Mouse (Mus musculus): ENCODE measurements around the gene Gstt4.
"Not testable (repeated sequence)": the region's sequence is repeated elsewhere in the genome, so short reads cannot be mapped to it uniquely, and the experiment has no call there.

Gene Gstt4

DNA sequence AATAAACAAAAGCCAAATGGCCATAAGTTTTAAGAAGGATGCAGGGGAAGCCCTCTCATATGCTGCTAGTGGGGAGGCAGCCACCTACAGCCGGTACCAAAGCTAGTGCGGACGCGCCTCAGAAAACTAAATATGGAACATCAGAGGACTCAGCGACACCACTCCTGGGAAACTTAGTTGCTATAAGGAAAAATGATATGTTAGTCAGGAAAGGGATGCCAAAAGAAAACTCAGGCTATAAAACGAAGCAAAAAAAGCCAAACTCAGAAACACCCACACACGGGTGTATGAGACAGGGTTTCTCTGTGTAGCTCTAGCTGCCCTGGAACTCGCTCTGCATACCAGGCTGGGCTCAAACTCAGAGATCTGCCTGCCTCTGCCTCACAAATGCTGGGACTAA, 34.1 kb downstream of the Gstt4 start:
- ChIA-PET POLR2A (interaction anchor here in 2 of 4 experiments (0.7 to 1.7 kb wide), 4 partner anchors 8 to 471 kb away, joined by 3 to 6 read pairs (median 4); partner anchors contain the start of genes Gm20441 (in 1 of the 2) and Gstt3 (in 1 of the 2)), CTCF (interaction anchor here in 2 of 4 experiments (0.7 to 0.9 kb wide), 2 partner anchors 314 to 330 kb away, joined by 3 to 5 read pairs; no protein-coding TSS in a partner anchor)

DNA sequence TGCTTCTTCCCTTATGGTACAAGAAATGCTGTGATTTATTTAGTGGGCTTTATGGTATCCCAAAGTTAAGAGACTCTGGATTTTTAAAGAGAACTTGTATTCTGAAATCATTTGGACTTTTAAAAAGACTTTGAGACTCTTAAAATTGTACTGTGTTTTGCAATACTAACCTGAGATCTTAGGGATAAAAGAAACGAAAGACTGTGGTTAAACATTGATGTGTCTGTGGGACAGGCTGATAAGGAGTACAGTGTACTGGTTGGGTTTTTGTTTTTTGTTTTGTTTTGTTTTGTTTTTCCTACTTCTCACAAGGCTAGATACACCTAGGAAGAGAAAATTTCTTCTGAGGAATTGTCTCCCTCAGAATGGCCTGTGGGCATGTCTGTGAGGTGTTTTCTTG, 36.9 kb downstream of the Gstt4 start:
- POLR2A ChIA-PET: interaction anchor here in 1 of 4 experiments (2.7 kb wide), 1 partner anchor 12 kb away, joined by 10 read pairs; the partner anchor contains the start of gene Ddt
- CTCF ChIA-PET: no interaction called here

DNA sequence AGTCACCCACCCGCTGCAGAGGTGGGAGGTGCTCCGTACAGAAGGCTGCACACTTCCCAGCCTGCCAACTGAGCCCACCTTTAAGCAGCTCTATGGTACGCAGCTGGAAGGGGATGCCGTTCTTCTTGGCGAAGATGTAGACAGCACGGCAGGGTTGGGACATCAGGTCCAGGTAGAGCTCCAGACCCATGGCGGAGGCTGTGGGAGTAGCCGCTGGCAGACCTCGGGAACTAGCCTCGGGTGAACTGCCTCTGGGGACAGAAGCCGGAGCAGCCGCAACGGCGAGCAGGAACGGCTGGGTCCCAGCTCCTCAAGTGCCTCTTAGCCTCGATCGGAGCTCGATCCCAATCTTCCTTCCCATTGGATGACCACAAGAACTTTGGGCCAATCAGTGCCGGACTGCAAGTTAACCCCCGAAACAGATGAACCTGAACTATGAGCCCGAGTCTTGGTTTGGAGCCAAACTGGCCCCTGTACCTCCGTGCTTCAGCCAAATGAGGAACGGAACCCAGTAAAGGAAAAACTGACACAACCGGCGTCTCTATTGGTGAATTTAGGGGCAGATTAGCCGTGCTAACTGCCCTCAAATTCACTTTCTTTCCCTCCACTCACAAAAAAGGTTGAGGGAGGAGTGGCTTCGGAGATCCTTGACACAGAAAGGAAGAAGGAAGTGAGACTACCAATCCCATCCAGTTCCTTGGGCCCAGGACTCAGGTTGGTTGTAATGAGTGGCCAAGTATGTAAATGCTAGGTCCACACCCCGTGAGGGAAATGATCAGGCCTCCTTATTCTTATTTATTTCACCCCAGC, 41.4 kb downstream of the Gstt4 start, which contains the start of the genes Gm20441 and Gstt3:
Gene Gm20441 (minus strand): TSS at position 186 of the 810 bp plus-strand sequence.
Gene Gstt3 (minus strand): TSS at position 646 of the 810 bp plus-strand sequence.
- ChIA-PET CTCF (interaction anchor here in 3 of 4 experiments (0.5 to 2.0 kb wide), 14 partner anchors 8 to 195 kb away, joined by 3 to 9 read pairs (median 4); partner anchors contain the start of genes Ddt (in 1 of the 3), Gstt1 (in 1 of the 3) and Gstt2 (in 1 of the 3)), POLR2A (interaction anchor here in 3 of 4 experiments (0.6 to 2.4 kb wide), 33 partner anchors 8 to 247 kb away, joined by 3 to 28 read pairs (median 4); partner anchors contain the start of genes Cabin1 (in 3 of the 3), Gstt2 (in 2 of the 3), Mif (in 2 of the 3) and Gstt1 (in 1 of the 3))

DNA sequence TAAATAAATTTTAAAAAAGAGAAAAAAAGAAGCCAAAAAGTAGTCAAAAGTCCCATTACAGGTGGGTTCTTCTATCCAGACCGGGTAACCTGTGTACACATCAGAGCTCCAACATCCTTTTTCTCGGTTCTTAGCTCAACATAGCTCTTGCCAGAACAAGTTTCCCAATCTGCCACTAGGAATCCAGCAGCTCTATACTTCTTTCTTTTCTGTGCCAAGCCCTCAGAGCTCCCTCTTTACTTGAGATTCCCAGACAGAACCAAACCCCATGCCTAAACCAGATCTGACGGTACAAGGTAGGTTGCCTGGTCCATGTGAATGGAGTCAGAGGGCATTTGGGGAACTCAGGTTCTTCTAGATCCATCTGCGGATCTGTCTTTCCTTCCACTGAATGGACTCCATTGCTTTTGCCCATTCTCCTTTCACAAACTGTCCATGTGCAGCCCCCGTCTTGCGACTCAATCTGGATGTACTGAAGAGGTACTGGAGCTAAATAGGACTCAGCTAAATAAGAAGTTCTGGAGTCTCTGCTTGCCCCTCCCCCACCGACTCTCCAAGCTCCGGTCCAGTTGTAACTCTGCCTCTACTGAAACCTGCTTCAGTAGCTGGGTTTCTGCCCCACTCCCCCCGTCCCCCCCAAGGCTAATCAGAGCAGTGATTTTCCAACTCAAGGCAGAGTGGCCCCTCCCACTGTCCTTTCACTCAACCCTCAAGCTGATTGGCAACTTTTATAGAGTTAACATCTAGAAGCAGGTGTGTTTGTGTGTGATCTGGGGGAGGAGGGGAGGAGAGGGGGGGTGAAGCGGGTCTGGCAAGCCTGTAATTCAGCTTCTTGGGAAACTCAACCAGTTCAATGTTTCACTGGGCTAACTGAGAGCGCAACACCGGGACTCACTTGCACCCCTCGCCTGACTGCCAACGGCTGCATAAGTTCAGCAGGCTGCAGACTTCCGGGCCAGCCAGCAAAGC, 42.9 kb downstream of the Gstt4 start:
- ChIA-PET POLR2A (interaction anchor here (0.6 to 2.4 kb wide), 25 partner anchors 9 to 248 kb away, joined by 3 to 28 read pairs (median 4); partner anchors contain the start of genes Cabin1 (in 2 of the 4), Gstt2 (in 1 of the 4) and Smarcb1 (in 1 of the 4)), CTCF (interaction anchor here in 3 of 4 experiments (0.6 to 2.0 kb wide), 15 partner anchors 12 to 193 kb away, joined by 3 to 14 read pairs (median 4); partner anchors contain the start of genes Gstt1 (in 1 of the 3) and Gstt2 (in 1 of the 3))

DNA sequence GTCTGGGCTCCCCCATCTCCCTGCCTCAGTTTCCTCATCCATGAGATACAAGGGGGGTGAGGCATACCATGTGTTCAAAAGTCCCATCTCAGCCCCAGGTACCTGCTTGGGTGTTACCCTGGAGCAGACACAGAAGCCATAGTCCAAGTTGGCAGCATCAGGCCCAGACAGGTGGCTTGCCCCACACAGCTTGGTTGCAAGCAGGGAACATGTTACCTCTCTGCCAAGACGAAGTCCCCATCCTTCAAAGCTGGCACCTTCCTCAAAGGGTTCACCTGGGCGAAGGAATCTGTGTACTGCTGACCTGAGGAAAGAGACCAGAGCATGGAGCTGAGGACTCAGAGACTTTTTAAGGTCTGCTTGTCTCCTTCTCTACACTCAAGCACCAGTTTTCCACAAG, 44.5 kb downstream of the Gstt4 start:
- ChIA-PET POLR2A (interaction anchor here in 2 of 4 experiments (0.6 to 2.3 kb wide), 5 partner anchors 14 to 210 kb away, joined by 3 to 11 read pairs (median 3); partner anchors contain the start of gene Cabin1 (in 1 of the 2)), CTCF (interaction anchor here in 2 of 4 experiments (0.8 to 1.8 kb wide), 4 partner anchors 13 to 69 kb away, joined by 3 to 4 read pairs (median 4); no protein-coding TSS in a partner anchor)

DNA sequence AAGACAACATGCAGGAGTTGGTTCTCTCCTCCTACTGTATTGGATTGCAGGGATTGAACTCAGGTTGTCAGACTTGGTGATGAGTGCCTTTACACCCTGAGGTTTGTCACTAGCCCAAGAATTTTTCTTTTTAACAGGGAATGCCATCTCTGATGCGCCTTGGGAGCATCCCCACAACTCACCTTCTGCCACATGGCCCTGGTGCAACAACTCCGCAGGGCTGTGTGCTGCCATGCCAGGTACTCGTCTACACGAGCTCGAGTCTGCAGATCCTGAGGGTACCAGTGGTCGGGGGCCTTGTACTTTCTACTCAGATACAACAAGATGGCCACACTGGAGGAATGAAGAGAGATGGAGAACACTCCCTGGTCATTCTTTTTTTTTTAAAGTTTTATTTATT, 45.8 kb downstream of the Gstt4 start:
- CTCF ChIA-PET: interaction anchor here in 2 of 4 experiments (0.6 kb wide), 2 partner anchors 250 to 461 kb away, joined by 4 to 5 read pairs; partner anchors contain the start of gene Prmt2 (in 1 of the 2)
- POLR2A ChIA-PET: interaction anchor here in 2 of 4 experiments (1.0 to 2.3 kb wide), 2 partner anchors 12 to 15 kb away, joined by 4 to 11 read pairs; partner anchors contain the start of gene Cabin1 (in 1 of the 2)

DNA sequence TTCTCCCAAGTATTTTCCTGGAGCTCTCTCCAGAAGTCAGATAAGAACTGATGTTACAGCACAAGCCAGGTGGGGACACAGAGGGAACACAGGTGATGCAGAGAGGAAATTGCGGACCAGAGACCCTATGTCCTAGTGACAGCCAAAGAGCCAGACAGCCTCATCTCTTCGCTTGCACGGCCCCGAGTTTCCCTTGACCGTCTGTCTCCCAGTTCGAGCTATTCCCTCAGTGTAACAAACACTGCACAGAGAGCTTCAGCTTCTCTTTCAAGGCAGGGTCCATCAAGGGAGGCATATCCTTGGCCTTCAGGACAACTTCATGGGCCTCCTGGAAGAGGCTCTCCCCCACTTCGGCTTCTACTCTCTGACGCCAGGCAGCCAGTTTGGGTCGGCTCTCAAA, 47.8 kb downstream of the Gstt4 start:
- CTCF ChIA-PET: interaction anchor here in 3 of 4 experiments (1.7 to 2.9 kb wide), 4 partner anchors 10 to 59 kb away, joined by 6 to 40 read pairs (median 17); partner anchors contain the start of gene Cabin1 (in 3 of the 3)
- POLR2A ChIA-PET: interaction anchor here in 2 of 4 experiments (0.8 to 3.5 kb wide), 8 partner anchors 8 to 157 kb away, joined by 3 to 77 read pairs (median 24); partner anchors contain the start of genes Cabin1 (in 2 of the 2) and Gstt2 (in 1 of the 2)

DNA sequence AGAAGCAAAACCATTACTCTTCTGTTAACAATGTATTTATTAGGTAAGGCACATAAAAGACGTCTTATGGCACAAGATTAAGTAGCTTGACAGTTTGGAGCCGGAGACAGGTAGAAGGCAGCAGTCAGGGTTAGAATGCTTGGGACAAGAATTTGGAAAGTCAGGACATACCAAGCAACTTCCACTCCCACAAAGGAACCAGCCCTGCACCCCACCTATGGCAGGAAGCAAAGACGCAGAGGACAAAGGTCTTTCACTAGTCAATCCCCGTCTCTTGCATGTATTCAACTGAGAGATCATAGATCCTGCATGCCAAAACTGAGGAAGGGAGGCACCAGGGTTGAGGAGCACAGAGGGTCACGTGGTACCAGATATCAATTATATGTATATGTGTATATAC, 48.2 kb downstream of the Gstt4 start:
- POLR2A ChIA-PET: interaction anchor here in 3 of 4 experiments (0.8 to 3.5 kb wide), 29 partner anchors 8 to 188 kb away, joined by 3 to 77 read pairs (median 7); partner anchors contain the start of genes Cabin1 (in 3 of the 3), Mif (in 2 of the 3), Gm867 (in 1 of the 3) and Gstt1 (in 1 of the 3)
- CTCF ChIA-PET: interaction anchor here in 3 of 4 experiments (1.2 to 2.9 kb wide), 14 partner anchors 9 to 188 kb away, joined by 3 to 40 read pairs (median 4); partner anchors contain the start of gene Cabin1 (in 3 of the 3)

DNA sequence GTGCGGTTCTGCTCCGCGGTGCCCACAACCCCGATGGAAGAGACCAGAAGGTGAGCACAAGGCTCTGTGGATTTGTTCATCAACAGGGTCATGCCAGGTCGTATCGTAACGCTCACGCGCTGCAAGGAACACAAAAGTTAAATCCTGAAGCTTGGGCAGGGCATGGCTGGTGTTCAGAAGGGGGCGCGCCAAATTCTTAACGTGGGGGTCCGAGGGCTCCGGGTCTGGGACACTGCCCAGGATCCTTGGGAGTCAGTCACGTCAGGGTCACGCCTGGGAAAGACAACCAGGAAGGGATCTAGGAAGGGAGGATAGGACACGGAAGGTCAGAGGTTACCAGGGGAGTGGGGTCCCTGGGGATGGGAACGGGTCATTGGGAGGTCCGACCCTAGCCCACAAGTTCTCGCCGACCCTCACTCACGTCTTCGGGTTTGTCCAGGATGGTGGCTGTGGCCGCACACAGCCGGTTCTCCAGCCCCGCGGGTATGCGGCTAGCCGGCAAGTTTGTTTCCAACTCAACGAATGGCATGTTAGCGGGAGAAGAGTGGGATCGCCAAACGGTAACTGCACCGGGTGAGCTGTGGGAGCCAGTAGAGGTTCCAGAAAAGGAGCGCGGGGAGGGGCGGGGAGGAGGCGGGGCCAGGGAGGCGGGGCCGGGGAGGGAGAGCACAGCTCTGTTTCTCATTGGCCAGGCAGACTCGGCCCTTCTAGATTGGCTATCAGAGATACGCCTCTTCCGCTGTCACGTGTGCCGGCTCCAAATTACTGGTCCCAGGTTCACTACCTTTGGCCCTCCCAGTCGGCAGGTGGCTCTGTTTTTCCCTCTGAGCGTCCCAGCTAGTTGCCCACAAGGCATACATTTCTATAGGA, 49.3 kb downstream of the Gstt4 start, which contains the start of gene Ddt:
Gene Ddt (minus strand): TSS at position 620 of the 870 bp plus-strand sequence.
- POLR2A ChIA-PET: interaction anchor here (0.5 to 3.5 kb wide), 106 partner anchors 8 to 1424 kb away, joined by 3 to 77 read pairs (median 4); partner anchors contain the start of genes Cabin1 (in 3 of the 4), Gstt2 (in 3 of the 4), Mif (in 3 of the 4) and Gm20441 (in 2 of the 4)
- CTCF ChIA-PET: interaction anchor here (0.5 to 2.9 kb wide), 41 partner anchors 8 to 518 kb away, joined by 3 to 40 read pairs (median 4); partner anchors contain the start of genes Cabin1 (in 4 of the 4), Gstt1 (in 2 of the 4), Derl3 (in 1 of the 4) and Gstt2 (in 1 of the 4)

DNA sequence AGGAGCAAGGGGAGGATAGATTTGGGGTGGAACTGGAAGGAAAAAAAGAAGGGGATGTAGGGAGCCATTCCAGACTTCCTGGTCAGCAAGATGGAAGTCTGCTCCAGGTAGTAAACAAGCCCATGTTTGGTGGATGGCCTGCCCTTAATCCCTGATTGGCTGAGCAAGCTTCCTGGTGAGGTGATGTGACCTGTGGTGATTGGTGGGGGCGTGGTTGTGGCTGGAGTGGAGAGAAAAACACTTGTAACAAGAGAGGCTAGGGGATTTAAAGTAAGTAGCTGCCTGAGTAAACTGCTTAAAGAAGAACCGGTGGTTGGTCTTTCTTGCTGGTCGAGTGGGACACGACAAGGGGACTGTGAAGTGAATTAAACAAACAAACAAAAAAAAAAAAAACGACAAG, 54.6 kb downstream of the Gstt4 start:
- CTCF ChIA-PET: not testable (repeated sequence)
- POLR2A ChIA-PET: interaction anchor here in 3 of 4 experiments (0.6 to 1.6 kb wide), 4 partner anchors 12 to 68 kb away, joined by 3 to 10 read pairs (median 4); partner anchors contain the start of gene Gstt1 (in 1 of the 3)

DNA sequence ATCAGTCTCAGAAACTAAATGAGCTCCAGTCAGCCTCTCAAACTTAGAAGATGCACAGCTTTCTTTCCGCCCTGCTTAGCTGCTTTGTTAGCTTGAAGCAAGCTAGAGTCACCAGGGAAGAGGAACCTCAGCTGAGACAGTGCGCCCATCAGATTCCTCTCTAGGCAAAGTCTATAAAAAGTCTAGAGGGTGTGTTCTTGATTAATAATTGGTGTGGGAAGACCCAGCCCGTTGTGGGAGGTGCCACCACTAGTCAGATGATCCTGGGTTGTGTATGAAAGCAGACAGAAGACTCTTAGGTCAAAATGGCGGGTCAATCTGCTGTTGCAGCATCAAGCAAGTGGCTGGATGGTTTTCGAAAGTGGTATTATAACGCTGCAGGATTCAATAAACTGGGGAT, 55.5 kb downstream of the Gstt4 start:
- ChIA-PET POLR2A (interaction anchor here in 2 of 4 experiments (0.6 to 1.2 kb wide), 5 partner anchors 7 to 201 kb away, joined by 3 read pairs; no protein-coding TSS in a partner anchor), CTCF (interaction anchor here in 2 of 4 experiments (0.6 to 1.1 kb wide), 4 partner anchors 65 to 260 kb away, joined by 3 to 4 read pairs (median 4); no protein-coding TSS in a partner anchor)
